Mouse (Mus musculus): ENCODE measurements at regions not wholly inside any gene's neighbourhood (a gene's known extent, or its start where the extent isn't known, plus 50 kb on each side); places are given as distances from the start of the nearest gene placed in this dataset.

- 44% methylated on average over 7 of the region's 7 CpGs for WGBS (ENCODE audit: insufficient replicate concordance)
- DNase-seq (ENCODE audit: low read depth in 3 of 3, low spot score in 3 of 3) (no peak), ATAC-seq (ENCODE audit: insufficient read depth) (no peak)
- H3K4me1 ChIP-seq (replicated peaks; ENCODE audit: control insufficient read depth in 2 of 2, insufficient read depth in 2 of 2, low read length in 1 of 2), result no peaks in the 10 kb centered on the region
- H3K9ac ChIP-seq (replicated peaks), result no peak overlapping the region
- H3K27me3 ChIP-seq (ENCODE audit: control insufficient read depth, insufficient read depth, low read length), result no peaks in the 10 kb centered on the region
- H3K9me3 ChIP-seq (ENCODE audit: control insufficient read depth, low read length), result no peaks in the 10 kb centered on the region
- no peak overlapping the region for H3K4me3 ChIP-seq (ENCODE audit: insufficient read depth in 1 of 2, low read depth in 2 of 2, low read length in 2 of 2)
- TF ChIP-seq CTCF (IDR thresholded peaks at IDR 0.05; ENCODE audit: low read depth) (no peak), EP300 (IDR thresholded peaks at IDR 0.05; ENCODE audit: low read depth) (no peak)
- H3K36me3 ChIP-seq (replicated peaks; ENCODE audit: control insufficient read depth, insufficient read depth, low read depth), result no peaks in the 10 kb centered on the region
- H3K4me2 ChIP-seq (ENCODE audit: low read depth), result no peak overlapping the region
- H3K27ac ChIP-seq, result no peak overlapping the region
These were observed 54.2 kb upstream of the Egln3 start for GRCm38 (mm10) chr12:54257776-54258433.

- no peak for DNase-seq (ENCODE audit: low read depth in 3 of 3, low spot score in 3 of 3)
- WGBS (ENCODE audit: insufficient replicate concordance), result 48% methylated on average over 6 of the region's 6 CpGs
These were observed 53.0 kb upstream of the Egln3 start for GRCm38 (mm10) chr12:54256506-54257128.

More at GRCm38 (mm10) chr12:54256506-54257128, 53.0 kb upstream of the Egln3 start:
- no peak overlapping the region for H3K4me2 ChIP-seq (ENCODE audit: low read depth)
- H3K9me3 ChIP-seq (ENCODE audit: control insufficient read depth, low read length), result no peaks in the 10 kb centered on the region
- TF ChIP-seq EP300 (IDR thresholded peaks at IDR 0.05; ENCODE audit: low read depth), result no peak
- no peak for TF ChIP-seq CTCF (IDR thresholded peaks at IDR 0.05; ENCODE audit: low read depth)
- no peak for ATAC-seq (ENCODE audit: insufficient read depth)
- H3K9ac ChIP-seq (replicated peaks), result no peak overlapping the region
- H3K27me3 ChIP-seq (ENCODE audit: control insufficient read depth, insufficient read depth, low read length), result no peaks in the 10 kb centered on the region
- H3K4me1 ChIP-seq (replicated peaks; ENCODE audit: control insufficient read depth in 2 of 2, insufficient read depth in 2 of 2, low read length in 1 of 2), result no peaks in the 10 kb centered on the region
- H3K36me3 ChIP-seq (replicated peaks; ENCODE audit: control insufficient read depth, insufficient read depth, low read depth), result no peaks in the 10 kb centered on the region
- H3K4me3 ChIP-seq (ENCODE audit: insufficient read depth in 1 of 2, low read depth in 2 of 2, low read length in 2 of 2), result no peak overlapping the region
- no peak overlapping the region for H3K27ac ChIP-seq
